Mouse (Mus musculus): ENCODE measurements around the gene Tas2r119.

Gene Tas2r119

GRCm38 (mm10) chr15:32226381-32226780 lies 49.3 kb downstream of the Tas2r119 start:
- no peak for DNase-seq

DNA sequence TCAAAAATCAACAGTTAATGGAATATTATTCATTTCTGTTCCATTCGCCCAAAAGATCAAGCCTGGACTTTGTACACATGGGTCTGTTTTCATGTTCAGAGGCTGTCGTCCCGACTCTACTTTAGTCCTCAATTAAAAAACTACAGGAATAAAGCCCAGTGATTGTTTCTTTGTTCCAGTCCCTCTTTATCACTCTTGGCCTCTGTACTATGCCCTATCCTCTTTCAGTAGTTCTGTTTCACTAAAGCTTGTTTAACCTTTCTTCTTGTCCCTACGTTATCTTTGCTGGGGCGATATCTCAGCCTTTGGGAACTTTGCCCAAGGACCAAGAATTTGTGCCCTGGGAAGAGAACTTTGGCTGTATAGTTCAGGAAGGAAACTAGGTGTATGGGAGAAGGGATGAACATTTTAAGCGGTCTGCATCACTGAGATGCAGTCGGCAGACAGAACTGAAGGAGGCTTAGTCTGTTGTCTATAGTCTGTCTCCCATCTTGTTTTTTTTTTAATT lies 49.9 kb downstream of the Tas2r119 start:
- DNase-seq: no peak

Data from right cerebral cortex, postnatal 25 days (tissue).